Mouse (Mus musculus): ENCODE data around the gene Rad54l2.
A peak's percentile ranks its signal among the peaks of the same experiment; 100 is the strongest.

Rad54l2 gene

DNA sequence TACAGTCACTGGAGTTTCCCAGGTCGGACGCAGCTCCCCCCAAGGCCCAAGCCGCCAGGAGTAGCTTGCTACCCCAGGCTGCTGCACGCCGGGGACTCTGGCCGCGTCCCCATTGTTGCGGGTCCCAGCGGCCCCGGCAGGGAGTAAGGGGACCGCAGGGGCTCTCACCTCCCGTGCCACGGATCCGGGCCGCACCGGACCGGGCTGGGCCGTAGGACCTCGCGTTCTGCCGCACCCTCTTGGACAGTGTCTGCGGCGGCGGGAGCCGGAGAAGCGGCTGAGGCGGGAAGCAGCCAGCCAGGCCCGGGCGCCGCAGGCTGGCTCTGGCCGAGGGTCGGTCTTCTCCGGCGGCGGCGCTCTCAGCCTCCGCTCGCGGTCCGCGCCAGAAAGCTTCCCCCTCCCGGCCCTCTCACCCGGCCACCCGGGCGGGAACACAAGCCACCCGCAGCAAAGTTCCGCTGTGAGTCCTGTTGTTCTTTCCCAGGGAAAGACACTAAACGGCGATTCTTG, at the start of gene Rad54l2:
Gene Rad54l2, minus strand, starts transcription at position 383 of the 510 bp plus-strand sequence.
- DNase-seq (ENCODE audit: low spot score): peak; percentile 83

DNA sequence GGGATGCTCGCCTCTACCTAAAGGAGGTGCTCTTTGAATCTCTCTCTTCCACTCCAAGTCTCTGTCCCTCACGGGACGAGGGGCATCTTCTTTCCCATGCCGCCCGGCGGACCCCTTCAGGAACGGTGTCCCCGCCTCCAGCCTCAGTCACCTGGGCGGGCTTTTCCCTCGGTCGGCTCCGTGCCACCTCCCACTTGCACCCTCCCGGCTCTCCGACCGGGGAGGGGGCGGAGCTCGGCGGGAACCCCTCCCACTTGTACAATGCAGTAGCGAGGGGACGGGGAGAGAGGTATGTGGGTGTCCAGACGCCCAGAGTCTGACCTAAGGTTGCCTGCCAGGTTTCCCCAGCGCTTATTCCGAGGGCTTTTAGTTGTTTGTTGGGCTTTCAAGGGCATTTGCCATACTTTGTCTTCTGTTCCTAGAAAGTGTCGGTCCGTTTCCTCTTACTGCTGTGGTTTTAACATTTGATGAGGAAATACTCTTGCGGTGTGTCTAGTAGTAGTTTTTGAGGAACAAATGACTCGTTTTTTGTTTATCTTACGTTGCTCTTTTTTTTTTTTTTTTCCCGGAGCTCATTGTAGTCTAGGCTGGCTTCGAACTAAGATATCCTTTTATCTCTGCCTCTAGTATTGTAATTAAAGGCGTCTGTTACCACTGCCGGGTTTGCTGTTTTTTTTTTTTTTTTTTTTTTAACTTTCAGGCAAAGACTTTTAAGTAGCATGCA, 33.5 kb upstream of the Rad54l2 start:
- DNase-seq (ENCODE audit: low spot score): peak; percentile 87

- peak; percentile 96 for DNase-seq (ENCODE audit: low spot score)
Observed at GRCm38 (mm10) chr9:106821618-106822380, 32.8 kb upstream of the Rad54l2 start, which contains the start of gene Dcaf1. TSS of gene Dcaf1 (plus strand) at chr9:106821874.

- DNase-seq (ENCODE audit: low spot score): peak; percentile 4
Observed at GRCm38 (mm10) chr9:106821050-106821617, 32.1 kb upstream of the Rad54l2 start.

GRCm38 (mm10) chr9:106819201-106819600, 30.2 kb upstream of the Rad54l2 start:
- DNase-seq (ENCODE audit: low spot score): peak; percentile 15

DNA sequence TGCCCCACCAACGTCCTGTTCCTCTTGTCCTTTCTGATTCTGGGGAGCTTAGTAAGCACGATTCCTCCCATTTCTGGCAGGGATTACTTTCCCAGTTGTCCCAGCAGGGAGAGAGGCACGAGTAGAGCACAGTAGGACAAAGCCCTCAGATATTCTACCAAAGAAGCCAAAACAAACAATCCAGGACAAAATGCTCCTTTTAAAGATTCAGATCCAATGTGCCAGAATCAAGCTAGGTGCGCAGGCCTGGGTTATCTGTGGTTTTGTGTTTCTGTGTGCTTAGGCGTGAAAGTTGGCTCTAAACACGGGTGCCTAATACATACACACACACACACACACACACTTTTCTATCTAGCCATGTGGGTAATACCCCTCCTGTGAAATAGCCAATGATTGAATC, 29.2 kb upstream of the Rad54l2 start:
- DNase-seq (ENCODE audit: low spot score): no peak

DNA sequence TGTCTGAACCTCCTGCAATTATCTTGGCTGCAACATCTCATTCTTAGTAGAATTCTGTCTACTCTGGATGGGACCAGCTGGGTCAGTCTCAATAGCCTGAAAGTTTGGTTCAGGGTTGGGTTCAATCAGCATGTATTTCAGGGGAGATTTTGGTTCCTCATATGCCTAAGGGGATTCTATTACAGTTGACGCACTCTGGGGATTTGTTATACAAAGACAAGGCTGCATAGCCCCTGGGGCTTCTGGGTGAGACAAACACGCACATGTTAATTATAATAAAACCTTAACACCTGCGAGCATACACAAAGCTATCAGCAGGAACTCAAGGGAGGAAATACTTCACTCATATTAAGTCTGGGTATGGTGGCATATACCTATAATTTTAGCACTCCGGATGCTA, 17.5 kb upstream of the Rad54l2 start:
- no peak for DNase-seq (ENCODE audit: low spot score)

DNA sequence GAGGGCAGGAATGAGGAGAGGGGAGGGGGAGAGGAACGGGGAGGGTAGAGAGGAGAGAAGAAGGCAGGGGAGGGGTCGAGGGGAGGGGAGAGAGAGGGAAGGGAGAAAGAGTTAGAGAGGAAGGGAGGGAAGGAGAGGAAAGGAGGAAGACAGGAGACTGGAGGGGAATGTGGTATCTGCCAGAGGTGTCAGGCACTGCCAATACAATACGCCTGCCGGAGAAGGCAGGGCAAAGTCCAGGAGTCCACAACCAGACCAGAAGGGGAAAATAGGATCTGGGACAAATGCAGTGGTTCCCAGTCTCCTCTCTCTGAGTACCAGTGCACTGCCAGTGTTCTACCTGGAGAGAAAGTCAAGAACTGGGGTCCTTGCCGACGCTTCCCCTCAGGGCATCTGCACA, 1.8 kb upstream of the Rad54l2 start:
- no peak for DNase-seq (ENCODE audit: low spot score)

DNA sequence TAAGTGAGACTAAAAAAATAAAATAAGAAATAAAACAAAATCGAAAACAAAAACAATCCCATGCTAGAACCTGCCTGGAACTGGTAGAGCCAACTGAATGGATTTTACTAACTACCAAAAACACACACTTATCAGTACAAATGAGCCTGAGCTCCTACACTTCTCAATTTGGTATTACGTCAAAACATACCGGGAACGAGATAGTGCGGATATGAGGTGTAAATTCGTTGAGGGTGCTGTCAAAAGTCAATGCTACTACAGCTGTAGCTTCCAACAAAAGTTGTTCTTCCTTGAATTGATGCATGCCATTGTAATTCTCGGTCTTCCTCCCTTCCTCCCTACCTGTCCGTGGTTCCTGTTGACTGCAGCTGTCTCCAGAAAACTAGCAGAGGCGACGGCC, 369 bp upstream of the Rad54l2 start:
- DNase-seq (ENCODE audit: low spot score): peak; percentile 6

DNA sequence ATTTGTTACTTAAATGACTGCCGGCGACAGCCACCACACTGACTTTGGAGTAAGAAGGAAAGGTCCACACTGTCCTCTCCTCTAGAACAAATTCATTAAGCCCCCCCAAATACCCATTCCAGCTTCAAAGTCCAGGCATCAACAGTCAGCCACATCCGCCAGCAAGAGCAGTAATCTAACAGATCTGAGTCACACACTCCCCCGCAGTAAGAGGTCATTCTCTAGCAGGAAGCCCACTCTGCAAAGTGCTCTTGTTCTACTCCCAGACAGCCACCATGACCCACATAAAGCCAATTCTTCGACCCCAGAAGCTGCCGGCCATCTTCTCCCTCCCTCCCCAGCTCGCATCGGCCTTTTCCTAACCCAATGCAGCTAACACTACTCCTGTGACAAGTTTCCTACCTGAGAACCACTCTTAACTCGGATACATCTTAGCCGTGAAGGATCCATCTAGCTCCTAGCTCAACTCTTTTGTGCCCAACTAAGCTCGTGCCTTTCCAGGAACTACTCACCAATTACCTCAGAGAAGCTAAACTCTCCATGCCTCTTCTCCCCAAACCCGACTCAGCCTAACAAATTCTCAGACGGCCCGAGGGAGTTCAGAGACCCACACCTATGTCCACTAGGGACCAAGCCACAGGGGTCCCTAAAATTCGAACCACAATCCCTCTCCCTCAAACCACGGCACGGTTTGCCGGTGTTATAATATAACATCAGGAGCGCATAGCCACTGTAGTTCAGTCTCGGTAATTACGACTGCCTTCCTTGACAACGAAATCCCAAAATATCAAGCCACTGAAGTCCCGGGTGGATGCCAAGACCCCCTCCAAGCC, 799 bp downstream of the Rad54l2 start:
- peak; percentile 33 for DNase-seq (ENCODE audit: low spot score)

DNA sequence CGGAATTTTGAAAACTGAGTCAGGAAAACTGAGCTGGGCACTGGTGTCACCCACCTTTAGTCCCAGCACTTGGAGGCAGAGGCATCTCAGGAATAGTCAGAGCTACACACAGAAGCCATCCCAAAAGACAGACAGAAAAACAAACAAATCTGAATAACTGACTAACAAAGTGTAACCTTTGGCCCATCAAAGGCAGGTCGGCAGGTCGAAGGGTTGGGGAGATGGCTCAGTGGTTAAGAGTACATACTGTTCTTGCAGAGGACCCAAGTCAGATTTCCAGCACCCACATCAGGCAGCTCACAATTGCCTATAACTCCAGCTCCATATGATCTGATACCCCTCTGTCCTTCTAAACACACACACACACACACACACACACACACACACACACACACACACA, 3.8 kb downstream of the Rad54l2 start:
- no peak for DNase-seq (ENCODE audit: low spot score)

- DNase-seq (ENCODE audit: low spot score): no peak
Observed at GRCm38 (mm10) chr9:106783554-106783953, 5.4 kb downstream of the Rad54l2 start.

- no peak for DNase-seq (ENCODE audit: low spot score)
Observed at GRCm38 (mm10) chr9:106780086-106780485, 8.9 kb downstream of the Rad54l2 start.

GRCm38 (mm10) chr9:106778319-106778718, 10.7 kb downstream of the Rad54l2 start:
- DNase-seq (ENCODE audit: low spot score): no peak

DNA sequence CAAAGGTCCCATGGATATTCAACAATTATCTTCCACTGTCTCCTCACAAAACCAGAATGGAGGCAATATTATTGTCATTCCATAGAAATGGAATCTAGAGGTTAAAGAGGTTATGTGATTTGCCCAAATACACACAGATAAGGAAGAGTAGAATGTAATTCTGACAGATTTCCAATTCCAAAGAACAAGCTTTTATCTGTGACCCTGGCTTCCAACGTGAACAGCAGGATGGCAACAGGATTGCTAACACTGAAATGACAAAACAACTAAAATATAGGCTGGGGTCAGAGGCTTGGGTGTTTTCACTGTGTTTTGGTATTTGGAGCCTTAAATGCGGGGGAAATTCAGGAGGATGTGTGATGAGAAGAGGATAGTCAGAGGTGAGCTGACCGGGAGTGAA, 11.6 kb downstream of the Rad54l2 start:
- DNase-seq (ENCODE audit: low spot score): no peak

- no peak for DNase-seq (ENCODE audit: low spot score)
Observed at GRCm38 (mm10) chr9:106776116-106776515, 12.9 kb downstream of the Rad54l2 start.

DNA sequence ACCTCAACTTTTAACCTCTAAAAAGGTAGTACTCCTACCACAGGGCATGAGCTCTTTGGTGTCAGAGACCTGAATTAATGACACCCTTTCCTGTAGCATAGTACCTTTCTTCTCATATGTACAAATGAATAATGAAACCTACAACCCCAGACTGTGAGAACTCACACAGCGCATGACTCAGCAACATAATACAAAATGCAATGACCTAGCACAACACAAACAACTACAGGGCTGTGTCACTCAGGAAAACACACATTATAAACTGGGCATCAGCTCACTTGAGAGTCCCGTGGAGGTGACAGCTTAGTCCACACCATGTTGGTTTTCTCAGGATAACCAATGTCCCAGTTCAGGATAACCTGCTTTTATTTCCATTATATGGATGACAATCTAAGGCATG, 17.2 kb downstream of the Rad54l2 start:
- no peak for DNase-seq (ENCODE audit: low spot score)

DNA sequence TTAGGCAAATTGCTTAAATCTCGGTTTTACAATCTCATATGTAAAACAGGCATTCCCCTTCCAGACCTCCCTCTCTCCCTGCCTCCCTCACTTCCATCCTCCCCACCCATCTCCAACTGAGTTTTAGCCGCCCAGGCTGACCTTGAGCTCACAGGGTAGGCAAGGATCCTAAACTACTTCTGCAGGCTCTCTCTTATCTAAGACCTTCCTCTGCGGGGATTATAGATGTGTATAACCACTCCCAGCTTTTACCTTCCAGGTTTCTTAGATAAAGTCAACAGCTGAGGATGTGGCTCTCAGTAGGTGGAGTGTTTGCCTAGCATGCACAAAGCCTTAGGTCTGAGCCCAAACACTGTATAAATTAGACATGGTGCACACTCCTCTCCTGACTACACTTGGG, 18.8 kb downstream of the Rad54l2 start:
- no peak for DNase-seq (ENCODE audit: low spot score)

DNA sequence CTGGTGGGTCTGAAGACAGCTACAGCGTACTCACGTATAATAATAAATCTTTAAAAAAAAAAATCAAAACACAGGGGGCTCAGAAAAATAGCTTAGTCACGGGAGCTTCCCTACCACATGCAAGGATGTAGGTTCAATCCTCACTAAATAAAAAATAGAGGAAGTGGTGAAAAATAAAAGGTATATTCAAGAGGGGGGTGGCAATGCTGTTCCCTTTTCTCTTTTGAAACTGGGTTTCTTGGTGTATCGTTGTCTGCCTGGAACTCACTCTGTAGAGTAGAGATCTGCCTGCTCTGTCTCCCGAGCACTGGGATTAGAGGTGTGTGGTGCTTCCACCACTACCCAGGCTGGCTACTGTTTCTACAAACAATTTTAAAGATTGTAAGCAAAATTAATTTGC, 19.2 kb downstream of the Rad54l2 start:
- DNase-seq (ENCODE audit: low spot score): no peak

DNA sequence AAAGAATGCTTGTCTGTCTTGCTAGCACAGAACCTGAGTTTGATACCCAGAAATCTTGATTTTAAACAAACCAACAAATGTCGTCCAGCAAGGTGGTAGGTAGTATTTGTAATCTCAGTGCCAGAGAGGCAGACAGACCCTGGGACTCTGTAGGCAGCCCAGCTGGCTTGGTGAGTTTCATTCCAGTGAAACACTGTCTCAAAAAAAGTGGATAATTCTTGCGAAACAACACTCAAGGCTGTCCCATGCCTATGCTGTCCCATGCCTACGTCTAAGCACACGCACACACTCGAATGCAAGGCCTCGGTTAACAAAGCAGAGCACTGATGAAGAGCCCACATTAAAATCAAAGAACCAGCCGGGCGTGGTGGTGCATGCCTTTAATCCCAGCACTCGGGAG, 32.6 kb downstream of the Rad54l2 start:
- DNase-seq (ENCODE audit: low spot score): no peak

GRCm38 (mm10) chr9:106755776-106756175, 33.2 kb downstream of the Rad54l2 start:
- DNase-seq (ENCODE audit: low spot score): no peak

- DNase-seq (ENCODE audit: low spot score): no peak
Observed at GRCm38 (mm10) chr9:106754311-106754710, 34.7 kb downstream of the Rad54l2 start.
